Mouse (Mus musculus): Measurements from ENCODE around the gene Chp2. TPM values are rescaled to one million over a fixed set of nuclear protein-coding genes. Genes with fewer than 3 reads are reported as not detected.

The Chp2 gene
- total and polyA plus RNA-seq, 2 experiments from 2014 or later = 0.78 to 1.4 TPM

- Histone ChIP-seq H3K27me3 (ENCODE audit: insufficient read depth, low read length) (no peaks in the 10 kb centered on the region), H3K9me3 (ENCODE audit: low read length) (no peaks in the 10 kb centered on the region), H3K36me3 (ENCODE audit: insufficient read depth, low read length) (no peaks in the 10 kb centered on the region), H3K4me3 (ENCODE audit: low read length) (no peak overlapping the region), H3K27ac (no peak overlapping the region), H3K4me1 (ENCODE audit: insufficient read depth, low read length) (no peaks in the 10 kb centered on the region), H3K9ac (replicated peaks; ENCODE audit: low read length) (no peak overlapping the region), H3K4me2 (ENCODE audit: low read depth, low read length) (no peak overlapping the region)
- TF ChIP-seq CTCF (IDR thresholded peaks at IDR 0.05; ENCODE audit: low read depth) = no peak
- 63% methylated on average over 10 of the region's 10 CpGs for WGBS
- DNase-seq (ENCODE audit: low spot score) (no peak), ATAC-seq (no peak)
Measured at GRCm38 (mm10) chr7:122191097-122191496, 28.2 kb upstream of the Chp2 start.

- Histone ChIP-seq H3K27ac (no peak overlapping the region), H3K4me2 (ENCODE audit: low read depth, low read length) (no peak overlapping the region), H3K27me3 (ENCODE audit: insufficient read depth, low read length) (no peaks in the 10 kb centered on the region), H3K4me1 (ENCODE audit: insufficient read depth, low read length) (no peaks in the 10 kb centered on the region), H3K9me3 (ENCODE audit: low read length) (no peaks in the 10 kb centered on the region), H3K4me3 (ENCODE audit: low read length) (no peak overlapping the region), H3K9ac (replicated peaks; ENCODE audit: low read length) (no peak overlapping the region), H3K36me3 (ENCODE audit: insufficient read depth, low read length) (no peaks in the 10 kb centered on the region)
- no peak for ATAC-seq
- DNase-seq (ENCODE audit: low spot score) = no peak
- TF ChIP-seq CTCF (IDR thresholded peaks at IDR 0.05; ENCODE audit: low read depth) = peak; percentile 18; the same call in 1 of the 2 replicates
Measured at GRCm38 (mm10) chr7:122193919-122194318, 25.4 kb upstream of the Chp2 start.

- ATAC-seq (no peak), DNase-seq (ENCODE audit: low spot score) (no peak)
- 87% methylated on average over 9 of the region's 9 CpGs for WGBS
- Histone ChIP-seq H3K36me3 (ENCODE audit: insufficient read depth, low read length) (no peaks in the 10 kb centered on the region), H3K4me3 (ENCODE audit: low read length) (no peak overlapping the region), H3K9ac (replicated peaks; ENCODE audit: low read length) (no peak overlapping the region), H3K27me3 (ENCODE audit: insufficient read depth, low read length) (no peaks in the 10 kb centered on the region), H3K4me1 (ENCODE audit: insufficient read depth, low read length) (no peaks in the 10 kb centered on the region), H3K27ac (no peak overlapping the region), H3K9me3 (ENCODE audit: low read length) (no peaks in the 10 kb centered on the region), H3K4me2 (ENCODE audit: low read depth, low read length) (no peak overlapping the region)
- TF ChIP-seq CTCF (IDR thresholded peaks at IDR 0.05; ENCODE audit: low read depth) = no peak
Measured at GRCm38 (mm10) chr7:122196771-122197170, 22.5 kb upstream of the Chp2 start.

- TF ChIP-seq CTCF (IDR thresholded peaks at IDR 0.05; ENCODE audit: low read depth) = peak; percentile 89
- no peak overlapping the region for H3K4me2 ChIP-seq (ENCODE audit: low read depth, low read length)
- H3K4me3 ChIP-seq (ENCODE audit: low read length) = no peak overlapping the region
- WGBS = 42% methylated on average over 4 of the region's 4 CpGs
- no peaks in the 10 kb centered on the region for H3K4me1 ChIP-seq (ENCODE audit: insufficient read depth, low read length)
- peak; percentile 72 for DNase-seq (ENCODE audit: low spot score)
- H3K9me3 ChIP-seq (ENCODE audit: low read length) = no peaks in the 10 kb centered on the region
- no peaks in the 10 kb centered on the region for H3K36me3 ChIP-seq (ENCODE audit: insufficient read depth, low read length)
- no peak overlapping the region for H3K27ac ChIP-seq
- no peak overlapping the region for H3K9ac ChIP-seq (replicated peaks; ENCODE audit: low read length)
- no peaks in the 10 kb centered on the region for H3K27me3 ChIP-seq (ENCODE audit: insufficient read depth, low read length)
- ATAC-seq = no peak
Measured at GRCm38 (mm10) chr7:122197306-122197705, 22.0 kb upstream of the Chp2 start.

DNA sequence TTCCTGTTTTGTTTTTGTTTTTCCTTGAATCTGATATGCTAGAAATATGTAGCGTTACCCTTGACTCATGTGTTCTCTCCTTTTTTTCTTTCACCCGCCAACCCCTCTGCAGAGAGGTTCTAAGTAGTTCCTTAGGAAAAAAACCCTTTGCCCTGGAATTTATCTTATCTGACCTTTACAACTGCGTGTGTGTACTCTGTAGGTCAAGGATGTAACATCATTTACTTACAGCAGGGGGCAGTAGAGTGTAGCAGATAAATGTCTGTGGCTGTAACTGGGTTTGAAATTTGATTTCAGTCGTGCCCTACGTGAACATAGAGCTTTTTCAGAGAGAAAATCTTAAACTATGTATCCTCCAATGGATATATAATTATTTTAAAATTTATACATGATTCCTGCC, 20.0 kb upstream of the Chp2 start:
- no peaks in the 10 kb centered on the region for H3K27me3 ChIP-seq (ENCODE audit: insufficient read depth, low read length)
- no peaks in the 10 kb centered on the region for H3K36me3 ChIP-seq (ENCODE audit: insufficient read depth, low read length)
- no peaks in the 10 kb centered on the region for H3K9me3 ChIP-seq (ENCODE audit: low read length)
- 34% methylated on average over 5 of the region's 5 CpGs for WGBS
- no peak overlapping the region for H3K9ac ChIP-seq (replicated peaks; ENCODE audit: low read length)
- no peak overlapping the region for H3K27ac ChIP-seq
- ATAC-seq (no peak), DNase-seq (ENCODE audit: low spot score) (peak; percentile 80)
- H3K4me2 ChIP-seq (ENCODE audit: low read depth, low read length) = no peak overlapping the region
- TF ChIP-seq CTCF (IDR thresholded peaks at IDR 0.05; ENCODE audit: low read depth) = peak; percentile 83
- H3K4me1 ChIP-seq (ENCODE audit: insufficient read depth, low read length) = no peaks in the 10 kb centered on the region
- H3K4me3 ChIP-seq (ENCODE audit: low read length) = no peak overlapping the region

- 64% methylated on average over 2 of the region's 2 CpGs for WGBS
- no peak for ATAC-seq
Measured at GRCm38 (mm10) chr7:122203936-122204335, 15.4 kb upstream of the Chp2 start.

DNA sequence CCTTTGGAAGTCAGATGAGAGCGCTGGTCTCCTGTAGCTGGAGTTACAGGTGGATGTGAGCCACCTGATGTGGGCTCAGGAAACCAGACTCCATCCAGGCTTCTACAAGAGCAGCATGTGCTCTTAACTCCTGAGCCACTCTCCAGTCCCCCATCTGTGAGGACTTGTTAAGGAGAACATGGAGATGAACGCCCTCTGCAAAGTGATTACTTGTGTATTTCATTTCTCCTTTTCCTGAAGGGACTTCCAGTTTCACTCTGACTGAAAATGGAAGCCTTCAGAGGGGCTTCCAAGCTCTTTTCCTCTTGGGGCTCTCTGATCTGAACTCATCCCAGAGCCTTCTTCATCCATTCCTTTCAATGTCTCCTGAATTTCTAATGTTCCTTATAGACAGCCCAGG, 13.2 kb upstream of the Chp2 start:
- Histone ChIP-seq H3K27me3 (ENCODE audit: insufficient read depth, low read length) (no peaks in the 10 kb centered on the region), H3K9me3 (ENCODE audit: low read length) (no peaks in the 10 kb centered on the region), H3K4me3 (ENCODE audit: low read length) (no peak overlapping the region), H3K9ac (replicated peaks; ENCODE audit: low read length) (no peak overlapping the region), H3K4me1 (ENCODE audit: insufficient read depth, low read length) (no peaks in the 10 kb centered on the region; the same call in 1 of the 2 replicates), H3K36me3 (ENCODE audit: insufficient read depth, low read length) (no peaks in the 10 kb centered on the region), H3K27ac (no peak overlapping the region), H3K4me2 (ENCODE audit: low read depth, low read length) (no peak overlapping the region)
- ATAC-seq = no peak
- no peak for TF ChIP-seq CTCF (IDR thresholded peaks at IDR 0.05; ENCODE audit: low read depth)
- WGBS = 72% methylated on average over 2 of the region's 2 CpGs
- DNase-seq (ENCODE audit: low spot score) = no peak

More at GRCm38 (mm10) chr7:122203936-122204335, 15.4 kb upstream of the Chp2 start:
- H3K27me3 ChIP-seq (ENCODE audit: insufficient read depth, low read length) = no peaks in the 10 kb centered on the region
- H3K9me3 ChIP-seq (ENCODE audit: low read length) = no peaks in the 10 kb centered on the region
- H3K4me1 ChIP-seq (ENCODE audit: insufficient read depth, low read length) = no peaks in the 10 kb centered on the region; the same call in 1 of the 2 replicates
- no peak overlapping the region for H3K4me2 ChIP-seq (ENCODE audit: low read depth, low read length)
- no peak for TF ChIP-seq CTCF (IDR thresholded peaks at IDR 0.05; ENCODE audit: low read depth)
- no peak for DNase-seq (ENCODE audit: low spot score)
- no peak overlapping the region for H3K27ac ChIP-seq
- H3K9ac ChIP-seq (replicated peaks; ENCODE audit: low read length) = no peak overlapping the region
- no peak overlapping the region for H3K4me3 ChIP-seq (ENCODE audit: low read length)
- no peaks in the 10 kb centered on the region for H3K36me3 ChIP-seq (ENCODE audit: insufficient read depth, low read length)
